Mouse (Mus musculus) spleen, postnatal 14 days (tissue): Measurements from ENCODE around the gene Zmiz1.
A peak's percentile ranks its signal among the peaks of the same experiment; 100 is the strongest.

ENCODE experiments used
- DNase-seq, 2 experiments: peaks; one replicate each; pipeline ENCODE4 v3.0.0; 2021 to 2022; ENCODE audit warnings: low spot score in 2 of 2

Zmiz1 gene

DNA sequence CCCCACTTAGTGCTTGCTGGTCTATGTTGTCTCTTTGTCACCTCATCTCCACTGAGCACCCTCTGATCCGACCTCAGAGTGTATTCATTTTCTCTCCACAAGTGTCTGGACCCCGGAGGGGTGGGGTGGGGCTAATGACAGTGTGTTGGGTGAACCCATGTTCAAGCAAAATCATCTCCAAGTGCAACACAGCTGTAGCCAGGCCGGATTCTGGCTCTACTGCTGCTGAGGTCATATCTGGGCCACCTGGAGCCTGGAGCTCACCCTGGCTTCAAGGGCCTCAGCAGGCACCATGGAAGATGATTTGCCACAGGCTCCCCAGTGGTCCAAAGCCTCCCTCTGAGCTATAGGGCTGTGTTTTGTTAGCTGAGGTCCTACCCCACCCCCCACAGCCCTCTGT lies 52.6 kb downstream of the Zmiz1 start:
- DNase-seq: no peak

DNA sequence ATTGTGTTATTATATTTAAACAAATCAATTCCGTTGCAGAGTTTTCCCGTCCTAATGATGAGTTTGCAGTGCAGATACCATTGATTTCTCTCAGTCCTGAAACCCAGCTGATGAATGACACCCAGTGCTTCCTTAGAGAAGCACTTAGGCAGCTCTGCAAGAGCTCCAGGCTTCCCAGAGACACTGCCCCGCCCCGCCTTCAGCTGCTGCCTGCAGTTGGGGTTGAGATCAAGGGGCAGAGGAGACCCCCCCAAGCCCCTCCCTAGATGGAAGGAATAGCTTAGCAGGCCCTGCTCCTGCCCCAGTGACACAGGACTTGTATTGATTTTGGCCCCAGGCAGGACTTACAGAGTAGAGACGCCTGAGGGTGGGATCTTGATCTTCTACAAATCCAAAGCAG lies 53.0 kb downstream of the Zmiz1 start:
- DNase-seq: no peak

DNA sequence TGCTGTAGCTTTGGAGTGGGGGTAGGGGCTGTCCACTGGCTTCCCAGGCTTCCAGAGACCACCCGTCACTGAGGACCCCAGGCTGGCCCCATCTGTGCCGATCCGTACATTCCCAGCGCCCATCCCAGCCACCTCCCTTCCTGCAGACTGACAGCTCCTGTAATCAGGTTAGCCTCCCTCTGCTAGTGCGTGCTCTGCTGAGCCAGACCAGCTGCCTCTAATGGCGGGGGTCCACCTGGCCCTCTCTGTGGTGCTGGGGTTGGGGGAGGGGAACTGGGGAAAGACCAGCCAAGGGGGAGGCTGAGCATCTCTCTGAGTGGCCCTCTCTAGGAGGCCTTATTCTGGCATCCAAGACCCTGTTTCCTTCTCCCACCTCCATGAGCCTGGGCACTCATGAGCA lies 53.8 kb downstream of the Zmiz1 start:
- DNase-seq: no peak

DNA sequence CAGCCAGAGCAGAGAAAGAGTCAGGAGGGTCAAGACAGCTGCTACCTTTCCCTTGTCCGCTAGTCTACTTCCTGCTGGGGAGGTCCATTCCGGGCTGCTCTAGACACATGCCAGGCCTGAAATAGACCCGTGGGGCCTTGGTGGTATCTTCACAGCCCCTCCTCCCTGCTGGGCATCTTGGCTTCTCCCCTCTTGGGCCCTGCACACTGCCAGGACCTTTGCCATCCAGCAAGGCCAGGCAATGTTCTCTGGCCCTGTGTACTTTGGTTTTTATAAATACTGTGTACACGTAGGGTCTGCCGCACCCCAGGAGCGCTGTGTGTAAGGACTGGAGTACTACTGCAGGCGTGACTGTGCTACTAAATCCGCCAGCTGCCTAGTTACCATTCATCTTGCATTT lies 54.5 kb downstream of the Zmiz1 start:
- no peak for DNase-seq

DNA sequence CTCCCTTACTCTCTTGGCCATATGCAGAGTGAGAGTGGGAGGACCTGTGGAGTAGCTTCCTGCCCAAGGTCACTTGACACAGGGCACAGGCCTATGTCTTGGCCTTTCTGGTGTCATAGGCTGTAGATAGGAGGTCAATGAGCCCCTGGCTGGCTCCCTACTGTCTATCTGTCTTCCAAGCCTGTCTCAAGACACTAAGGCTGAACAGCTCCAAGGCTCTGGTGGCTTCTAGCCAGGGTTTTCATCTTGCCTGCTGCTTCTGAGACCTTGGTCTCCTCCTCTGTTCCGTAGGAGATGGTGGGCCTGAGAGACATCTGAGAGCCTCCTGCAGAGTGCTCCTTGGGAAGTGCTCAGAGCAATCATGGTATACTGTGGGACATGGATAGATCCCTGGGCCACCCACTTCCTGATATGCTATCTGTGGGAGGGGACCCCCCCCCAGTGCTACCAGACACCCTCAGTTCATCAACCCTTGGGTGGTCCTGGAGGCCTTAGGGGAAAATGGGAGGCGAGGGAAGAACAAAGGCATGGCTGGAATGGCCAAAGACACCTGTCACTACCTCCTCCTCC lies 56.0 kb downstream of the Zmiz1 start:
- DNase-seq: no peak

DNA sequence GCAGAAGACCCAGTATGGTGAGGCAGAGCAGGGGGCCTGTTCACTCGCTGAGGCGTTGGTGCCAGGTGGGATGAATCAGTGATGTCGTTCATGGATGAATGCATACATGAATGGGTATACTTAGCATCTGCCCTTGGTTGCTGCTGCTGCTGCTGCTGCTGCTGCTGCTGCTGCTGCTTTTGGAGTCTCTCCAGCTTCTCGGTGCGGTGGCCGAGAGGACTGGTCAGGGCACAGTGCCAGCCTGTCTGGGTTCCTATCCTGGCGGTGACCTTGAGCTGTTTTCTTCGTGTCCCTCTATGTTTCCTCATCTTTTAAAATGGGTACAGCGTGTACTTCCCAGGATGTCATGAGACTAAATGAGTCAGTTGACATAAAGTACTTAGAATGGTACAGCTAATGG lies 56.9 kb downstream of the Zmiz1 start:
- DNase-seq: no peak

DNA sequence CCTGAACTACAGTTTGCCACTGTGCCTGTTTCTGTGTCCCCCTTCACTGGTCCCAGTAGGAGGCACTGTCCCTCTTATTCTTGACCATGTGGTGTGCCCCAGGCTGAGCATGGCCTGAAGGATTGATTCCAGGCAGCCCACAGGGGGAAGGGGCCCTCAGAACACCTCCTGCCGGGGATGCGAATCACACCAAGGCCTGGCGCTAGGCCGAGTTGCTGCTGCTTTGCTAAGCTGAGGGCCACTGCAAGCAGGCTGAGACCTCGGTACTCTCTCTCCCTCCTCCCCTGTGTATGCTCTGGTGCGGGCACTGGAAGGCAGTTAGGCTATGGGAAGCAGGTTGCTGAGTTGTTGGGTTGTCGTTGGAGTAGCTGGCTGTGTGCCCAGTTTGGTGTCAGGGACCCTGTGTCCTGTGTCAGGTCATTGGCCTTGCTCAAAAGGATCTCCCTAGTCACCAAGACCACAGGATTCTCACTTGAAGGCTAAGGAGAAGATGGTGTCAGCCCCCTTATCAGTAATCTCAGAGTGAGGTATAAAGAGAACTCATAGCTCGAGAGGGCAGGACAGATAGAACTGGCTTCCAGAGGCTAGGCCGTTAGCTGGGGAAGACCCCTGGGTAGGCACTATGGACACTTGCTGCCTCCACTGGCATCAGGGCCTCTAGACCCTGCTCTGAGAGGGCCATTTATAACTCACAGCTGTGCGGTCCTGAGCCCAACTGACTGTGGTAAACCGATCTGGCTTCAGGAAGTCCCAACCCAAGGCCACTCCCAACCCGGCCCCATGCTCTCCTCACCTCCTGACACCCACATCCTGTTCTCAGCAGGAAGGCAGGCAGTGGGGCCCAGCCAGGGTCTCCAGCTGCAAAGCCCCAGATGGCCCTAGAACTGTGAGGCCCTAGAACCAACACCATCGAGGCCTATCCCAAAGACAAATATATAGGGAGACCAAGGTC lies 57.9 kb downstream of the Zmiz1 start:
- DNase-seq: peak; percentile 42 to 51

DNA sequence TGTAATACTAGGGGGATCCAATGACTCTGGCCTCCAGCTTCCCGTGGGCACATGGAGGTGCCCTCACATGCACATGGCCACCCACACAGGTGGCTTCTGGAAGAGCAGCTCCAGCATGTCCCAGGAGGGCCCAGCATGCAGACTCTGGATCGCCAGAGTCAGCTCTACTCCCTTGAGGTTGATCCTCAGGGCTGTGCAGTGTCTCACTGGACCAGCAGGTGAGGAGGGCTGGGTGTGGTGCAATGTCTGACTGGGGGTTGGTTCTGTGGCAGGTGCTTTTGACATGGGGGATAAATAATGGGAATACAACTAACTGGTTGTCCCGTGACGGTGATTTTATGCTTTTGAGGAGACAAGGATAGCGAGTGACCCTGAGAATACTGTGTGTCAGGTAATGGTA lies 59.7 kb downstream of the Zmiz1 start:
- no peak for DNase-seq

DNA sequence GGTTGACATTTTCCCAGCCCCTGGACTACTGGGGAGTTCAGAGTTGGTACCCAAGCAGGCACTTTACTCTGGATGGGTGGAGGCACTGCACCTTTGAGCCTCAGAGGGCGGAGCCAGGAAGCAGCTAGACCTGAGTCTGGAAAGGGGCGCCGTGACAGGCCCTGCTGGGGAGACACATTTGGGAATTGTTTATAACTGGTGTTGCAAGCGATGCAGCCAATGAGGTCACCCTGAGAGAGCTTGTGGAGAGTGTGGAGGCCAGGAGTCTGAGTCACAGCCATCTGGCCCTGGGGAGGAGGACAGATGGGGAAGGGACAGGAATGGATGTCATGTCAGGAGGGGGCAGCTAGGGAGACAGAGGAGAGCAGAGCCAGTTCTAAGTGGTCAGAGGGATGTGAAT lies 60.7 kb downstream of the Zmiz1 start:
- no peak for DNase-seq

DNA sequence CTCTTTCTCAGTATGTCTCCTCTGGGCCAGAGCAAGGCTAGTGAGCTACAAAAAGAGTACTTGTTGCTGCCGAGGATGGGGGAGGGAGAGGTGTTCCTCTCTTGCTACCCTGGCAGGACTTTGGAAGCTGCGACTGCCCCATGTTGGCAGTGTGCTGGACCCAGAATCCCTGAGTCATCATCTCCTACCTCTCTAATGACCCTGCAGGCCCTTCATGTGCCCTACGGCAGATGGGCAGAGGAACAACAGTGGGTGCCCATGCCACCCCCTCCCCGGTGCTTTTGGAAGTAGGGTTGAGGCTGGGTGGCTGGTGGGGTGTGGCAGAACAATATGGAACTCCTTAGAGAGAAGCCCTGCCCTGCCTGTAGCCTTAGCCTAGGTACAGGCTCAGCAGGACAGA lies 61.6 kb downstream of the Zmiz1 start:
- DNase-seq: no peak

DNA sequence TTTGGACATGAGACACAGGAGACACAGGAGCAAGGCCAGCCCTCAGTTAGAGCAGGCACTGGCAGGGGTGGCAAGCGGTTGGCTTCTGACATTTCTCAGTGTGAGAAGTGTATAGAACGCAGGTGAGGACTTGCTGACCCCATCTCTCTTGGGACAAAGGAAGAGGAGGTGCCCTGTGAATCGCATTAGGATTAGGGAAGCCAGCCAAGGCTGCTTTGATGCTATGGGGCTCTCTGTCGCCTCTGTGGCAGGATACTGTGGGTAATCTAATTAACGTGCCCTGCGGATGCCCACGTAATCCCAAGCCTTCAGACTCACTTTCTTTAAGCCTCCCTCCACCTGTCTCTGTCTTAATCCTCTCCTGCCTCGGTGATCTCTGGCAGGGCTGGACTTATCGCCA lies 62.0 kb downstream of the Zmiz1 start:
- no peak for DNase-seq

DNA sequence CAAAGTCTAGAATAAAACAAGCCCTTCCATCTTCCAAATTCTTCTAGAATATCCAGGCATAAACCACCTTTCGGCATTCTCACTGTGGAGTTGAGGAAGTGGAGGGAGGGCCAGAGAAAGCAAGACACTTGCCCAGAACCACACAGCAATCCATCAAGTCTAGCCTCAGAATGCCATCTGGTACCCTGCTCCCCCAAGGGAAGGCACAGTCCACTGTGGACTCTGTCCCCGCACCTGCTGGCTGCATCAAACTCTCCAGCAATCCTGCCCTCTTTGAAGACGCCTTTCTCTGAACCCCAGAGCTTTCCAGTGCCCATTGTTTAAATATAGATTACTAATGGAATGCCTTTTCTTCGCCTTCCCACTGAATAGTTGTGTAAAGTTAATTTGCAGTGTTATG lies 62.5 kb downstream of the Zmiz1 start:
- DNase-seq: no peak

DNA sequence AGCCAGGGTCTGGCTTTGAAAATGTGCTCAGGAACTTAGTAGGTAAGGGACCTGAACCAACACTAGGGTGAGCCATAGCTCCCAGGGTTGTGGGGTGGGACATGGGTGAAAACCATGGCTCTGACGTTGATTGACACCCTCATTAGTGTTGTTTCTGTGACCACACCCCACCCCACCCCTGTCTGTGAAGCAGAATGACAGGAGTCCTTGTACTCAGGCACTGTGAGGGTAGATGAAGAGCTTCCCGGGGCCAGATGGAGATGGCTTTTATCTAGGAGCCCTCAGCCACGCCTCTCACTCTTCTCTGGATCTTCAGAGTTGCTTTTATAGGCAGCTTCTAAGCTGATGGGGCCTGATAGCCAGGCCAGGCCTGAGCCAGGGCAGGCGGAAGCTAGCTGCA lies 63.4 kb downstream of the Zmiz1 start:
- DNase-seq: no peak

DNA sequence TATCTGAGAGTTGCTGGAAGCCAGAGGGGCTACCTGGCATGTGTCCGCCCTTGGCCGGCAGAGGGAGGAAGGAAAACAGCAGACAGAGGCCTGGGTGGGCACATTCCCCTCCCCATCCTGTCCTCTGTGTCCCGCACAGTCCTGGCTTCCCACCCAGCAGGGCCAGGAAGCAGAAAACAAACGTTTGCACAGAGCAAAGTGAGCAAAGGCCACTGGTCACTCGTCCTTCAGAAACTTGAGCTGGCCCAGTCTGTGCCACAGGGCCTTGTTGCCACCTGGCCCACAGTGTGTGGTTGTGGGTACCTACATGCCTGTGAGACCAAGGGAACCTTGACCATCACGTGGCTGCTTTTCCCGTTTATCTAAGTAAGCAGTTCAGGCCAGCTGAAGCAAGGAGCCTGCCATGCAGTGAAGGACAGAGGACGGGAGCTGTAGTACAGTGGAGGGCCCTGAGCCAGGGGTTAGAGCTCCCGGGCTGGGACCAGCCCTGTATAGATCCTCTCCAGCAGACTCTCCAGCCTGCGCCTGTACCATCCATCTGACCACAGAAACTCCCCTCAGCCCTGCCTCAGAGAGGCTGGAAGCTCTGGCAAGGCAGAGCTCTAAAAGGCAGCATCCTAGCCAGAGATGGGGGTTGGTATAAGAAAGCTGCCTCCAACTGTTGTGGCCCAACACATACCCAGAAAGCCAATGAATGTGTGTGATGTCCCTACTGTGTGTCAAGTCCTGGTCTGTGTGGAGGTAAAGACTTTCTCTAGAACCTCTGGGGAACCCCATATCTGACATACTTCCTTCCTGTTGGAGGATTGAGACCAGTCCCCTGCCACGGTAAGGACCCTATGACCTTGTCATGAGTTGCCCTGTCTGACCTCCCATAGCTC lies 64.5 kb downstream of the Zmiz1 start:
- no peak for DNase-seq

DNA sequence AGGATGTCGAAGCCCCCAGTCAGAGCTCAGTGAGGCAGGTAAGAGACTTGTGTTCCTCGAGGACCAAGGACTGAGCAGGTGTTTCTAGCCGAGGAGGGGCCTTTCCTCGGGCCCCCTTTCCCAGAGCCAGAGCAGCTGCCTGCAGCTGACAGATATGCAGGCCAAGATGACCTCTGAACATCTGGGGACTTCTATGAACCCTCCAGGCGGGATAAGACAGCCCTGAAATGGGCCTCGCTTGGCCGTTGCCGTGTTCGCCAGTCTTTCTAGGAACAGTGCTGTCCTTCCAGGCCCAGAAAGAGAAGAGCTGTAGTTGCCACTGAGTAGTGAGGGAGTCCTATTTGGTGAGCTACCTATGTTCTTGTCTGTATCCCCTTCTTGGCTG lies 65.1 kb downstream of the Zmiz1 start:
- no peak for DNase-seq

DNA sequence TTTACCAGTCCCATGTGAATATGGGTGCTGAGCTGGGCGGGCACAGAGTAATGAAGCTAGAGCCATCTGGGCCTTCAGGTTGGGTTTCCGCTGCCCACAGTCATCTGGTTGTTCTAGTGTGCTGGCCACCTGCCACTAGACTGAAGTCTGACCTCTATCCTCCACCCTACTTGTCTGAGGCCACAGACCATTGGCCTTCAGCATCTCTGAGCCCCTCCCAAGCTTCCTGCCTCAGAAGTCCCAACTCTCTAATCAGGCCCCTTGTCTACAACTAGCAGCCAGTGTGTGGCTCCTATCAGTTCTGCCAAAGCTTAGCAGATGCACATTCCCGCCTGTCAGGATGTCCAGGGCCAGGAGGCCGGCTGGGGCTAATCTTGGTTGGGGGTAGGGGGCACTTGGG lies 65.9 kb downstream of the Zmiz1 start:
- no peak for DNase-seq

DNA sequence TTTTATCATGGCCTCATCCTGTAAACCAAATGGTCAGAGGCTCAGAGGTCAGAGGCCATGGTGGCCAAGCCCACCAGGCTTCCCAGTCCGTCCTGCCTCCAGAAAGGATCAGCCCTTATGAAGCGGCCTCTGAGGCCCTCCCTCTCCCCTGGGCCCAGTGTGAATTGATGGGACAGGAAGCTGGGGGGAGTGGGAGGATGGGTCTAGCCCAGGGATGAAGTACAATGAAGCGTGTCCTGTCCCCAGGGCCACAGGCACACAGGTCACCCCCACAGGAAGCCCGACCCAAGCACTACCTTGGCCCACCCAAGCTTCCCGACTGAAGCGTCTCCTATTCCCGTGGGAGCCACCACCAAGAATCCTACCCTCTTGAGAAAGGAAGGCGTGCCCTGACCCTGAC lies 66.7 kb downstream of the Zmiz1 start:
- no peak for DNase-seq

DNA sequence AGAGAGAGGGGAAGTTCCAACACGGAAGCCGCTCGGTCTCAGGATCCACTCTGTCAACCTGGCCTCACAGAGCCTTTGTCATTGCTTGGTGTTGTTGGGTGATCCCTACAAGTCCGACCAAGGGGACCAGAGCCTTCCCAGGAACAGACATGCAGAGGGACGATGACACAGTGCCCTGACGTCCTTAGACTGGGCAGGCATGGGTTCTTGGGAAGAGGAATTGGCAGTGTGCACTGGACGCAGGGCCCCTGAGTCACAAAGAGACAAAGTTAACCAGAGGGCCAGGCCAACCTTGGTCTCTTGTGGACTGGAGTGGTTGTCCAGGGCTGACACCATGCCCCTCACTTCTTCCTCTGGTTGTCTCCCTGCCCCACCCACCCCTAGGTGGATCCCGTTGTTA lies 67.9 kb downstream of the Zmiz1 start:
- DNase-seq: no peak

DNA sequence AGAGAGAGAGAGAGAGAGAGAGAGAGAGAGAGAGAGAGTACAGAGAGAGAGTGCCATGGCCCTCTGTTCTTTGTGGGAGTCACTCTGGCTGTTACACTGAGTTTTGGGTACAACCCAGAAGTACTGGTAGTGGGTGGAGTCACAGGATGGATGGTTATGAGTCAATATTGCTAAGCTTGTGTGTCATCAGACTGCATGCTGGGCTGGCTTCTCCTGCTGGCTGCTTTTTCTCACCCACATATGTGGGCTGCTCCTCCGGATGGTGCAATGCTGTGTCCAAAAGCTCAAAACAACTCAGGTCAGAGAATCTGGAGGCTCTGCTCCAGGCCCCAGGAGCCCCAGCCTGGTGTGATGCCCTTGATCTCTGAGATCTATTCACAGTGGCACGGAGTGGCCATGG lies 68.3 kb downstream of the Zmiz1 start:
- DNase-seq: no peak

DNA sequence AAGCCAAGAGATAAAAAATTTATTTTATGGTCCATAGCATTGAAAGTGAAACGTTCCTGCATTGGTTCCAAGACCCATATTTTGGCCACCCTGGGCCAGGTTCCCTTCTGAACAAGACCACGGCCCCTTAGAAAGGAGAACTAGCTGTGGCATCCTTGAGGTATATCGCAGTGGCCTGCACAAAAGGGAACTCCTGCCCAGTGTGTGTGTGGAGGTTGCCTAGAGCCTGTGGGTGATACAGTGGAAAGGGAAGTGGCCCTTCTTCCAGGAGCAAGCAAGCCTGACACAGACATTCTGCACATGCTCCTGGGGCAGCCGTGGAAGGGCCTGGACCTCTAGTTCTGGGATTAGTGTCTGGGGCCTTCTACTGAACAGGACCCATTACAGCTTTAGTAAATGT lies 71.4 kb downstream of the Zmiz1 start:
- DNase-seq: no peak

DNA sequence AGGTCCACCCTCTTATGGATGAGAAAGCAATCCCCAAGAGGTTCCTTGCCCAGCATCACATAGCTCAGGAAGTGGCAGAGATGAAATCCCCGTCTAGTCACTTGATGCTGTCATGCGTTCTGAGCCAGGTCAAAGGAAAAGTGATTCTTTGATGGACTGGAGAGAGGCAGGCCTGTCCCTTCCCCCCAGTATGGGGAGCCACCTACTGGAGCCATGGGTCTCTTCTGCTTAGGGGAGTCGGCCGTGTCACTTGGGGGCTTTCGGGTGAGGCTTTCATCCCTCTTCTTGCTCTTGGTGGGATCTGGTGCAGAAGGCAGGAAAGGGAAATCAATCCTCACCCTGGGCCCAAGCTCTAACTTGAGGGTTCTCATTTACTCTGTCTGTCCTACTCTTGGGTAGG lies 71.8 kb downstream of the Zmiz1 start:
- DNase-seq: no peak

DNA sequence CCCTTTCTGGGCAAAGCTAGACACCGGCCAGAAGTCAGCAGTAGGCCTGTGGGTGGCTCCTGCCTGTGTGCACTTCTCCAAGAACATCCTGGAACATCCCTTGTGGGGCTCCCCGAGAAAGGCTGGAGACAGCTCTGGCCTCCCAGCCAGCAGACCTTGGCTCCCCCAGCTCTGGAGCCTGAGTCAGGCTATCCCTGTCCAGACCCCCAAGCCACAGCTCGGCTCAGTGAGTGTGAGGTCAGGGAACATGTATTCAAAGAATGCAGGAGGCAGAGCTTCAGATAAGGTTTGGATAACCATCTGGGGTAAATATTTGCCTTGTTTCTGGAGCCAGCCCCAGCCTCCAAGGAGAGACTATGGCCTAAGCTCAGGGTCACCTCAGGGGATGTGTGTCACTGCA lies 74.0 kb downstream of the Zmiz1 start:
- no peak for DNase-seq
